Mouse (Mus musculus): ENCODE measurements around the gene Mthfsd.
A peak's percentile ranks its signal among the peaks of the same experiment; 100 is the strongest.

Gene Mthfsd

GRCm38 (mm10) chr8:121088871-121089630, 19.1 kb downstream of the Mthfsd start:
- no peak for DNase-seq (ENCODE audit: low read depth, low spot score)

- DNase-seq (ENCODE audit: low read depth, low spot score), result no peak
These were observed 19.9 kb downstream of the Mthfsd start for GRCm38 (mm10) chr8:121088281-121088680.

DNA sequence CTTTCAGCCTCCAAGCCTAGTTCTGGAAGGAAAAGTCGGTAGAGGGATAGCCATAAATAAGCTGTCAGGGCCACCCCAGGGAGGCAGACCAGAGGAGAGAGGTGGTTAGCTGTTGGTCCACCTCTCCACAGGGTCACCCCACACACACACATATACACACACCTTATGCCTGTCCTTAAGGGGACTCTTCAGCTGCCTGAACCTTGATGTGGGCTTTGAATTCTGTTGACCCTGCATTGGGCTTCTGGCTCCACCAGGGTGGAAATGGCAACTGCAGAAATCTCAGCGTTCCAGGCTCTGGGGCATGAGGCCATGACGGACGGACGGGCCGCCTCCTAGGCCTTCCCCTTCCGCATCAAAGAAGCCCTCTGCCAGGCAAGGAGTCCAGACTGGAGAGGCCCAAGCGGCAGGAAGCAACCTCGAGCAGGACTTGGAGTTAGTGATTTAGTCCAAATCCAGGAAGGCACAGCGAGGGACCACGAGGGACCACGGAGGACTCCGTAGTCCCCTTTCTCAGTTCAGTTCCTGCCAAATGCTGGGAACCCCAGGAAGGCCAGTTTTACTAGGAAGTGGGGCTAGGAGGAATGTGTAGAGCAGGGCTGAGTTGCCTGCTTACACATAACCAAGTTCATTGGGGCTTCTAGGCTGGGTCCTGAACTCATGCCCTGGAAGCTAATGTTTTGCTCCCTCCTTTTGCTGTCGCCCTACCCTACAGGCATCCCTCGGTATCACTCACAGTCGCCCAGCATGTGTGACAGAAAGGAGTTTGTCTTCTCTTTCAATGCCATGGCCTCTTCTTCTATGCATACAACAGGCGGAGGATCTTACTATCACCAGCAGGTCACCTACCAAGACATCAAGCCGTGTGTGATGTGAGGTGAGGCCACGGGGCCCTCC, 21.9 kb downstream of the Mthfsd start:
- no peak for DNase-seq (ENCODE audit: low read depth, low spot score)

- DNase-seq (ENCODE audit: low read depth, low spot score), result no peak
These were observed 22.6 kb downstream of the Mthfsd start for GRCm38 (mm10) chr8:121085561-121085960.

DNA sequence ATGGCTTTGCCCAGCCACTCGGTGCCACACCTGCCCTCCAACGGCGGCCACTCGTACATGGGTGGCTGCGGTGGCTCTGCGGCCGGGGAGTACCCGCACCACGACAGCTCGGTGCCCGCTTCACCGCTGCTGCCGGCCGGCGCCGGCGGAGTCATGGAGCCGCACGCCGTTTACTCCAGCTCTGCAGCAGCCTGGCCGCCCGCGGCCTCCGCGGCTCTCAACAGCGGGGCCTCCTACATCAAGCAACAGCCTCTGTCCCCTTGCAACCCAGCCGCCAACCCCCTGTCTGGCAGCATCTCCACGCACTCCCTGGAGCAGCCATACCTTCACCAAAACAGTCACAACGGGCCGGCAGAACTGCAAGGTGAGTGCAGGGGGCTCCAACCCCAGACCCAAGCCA, 23.2 kb downstream of the Mthfsd start:
- DNase-seq (ENCODE audit: low read depth, low spot score), result no peak

DNA sequence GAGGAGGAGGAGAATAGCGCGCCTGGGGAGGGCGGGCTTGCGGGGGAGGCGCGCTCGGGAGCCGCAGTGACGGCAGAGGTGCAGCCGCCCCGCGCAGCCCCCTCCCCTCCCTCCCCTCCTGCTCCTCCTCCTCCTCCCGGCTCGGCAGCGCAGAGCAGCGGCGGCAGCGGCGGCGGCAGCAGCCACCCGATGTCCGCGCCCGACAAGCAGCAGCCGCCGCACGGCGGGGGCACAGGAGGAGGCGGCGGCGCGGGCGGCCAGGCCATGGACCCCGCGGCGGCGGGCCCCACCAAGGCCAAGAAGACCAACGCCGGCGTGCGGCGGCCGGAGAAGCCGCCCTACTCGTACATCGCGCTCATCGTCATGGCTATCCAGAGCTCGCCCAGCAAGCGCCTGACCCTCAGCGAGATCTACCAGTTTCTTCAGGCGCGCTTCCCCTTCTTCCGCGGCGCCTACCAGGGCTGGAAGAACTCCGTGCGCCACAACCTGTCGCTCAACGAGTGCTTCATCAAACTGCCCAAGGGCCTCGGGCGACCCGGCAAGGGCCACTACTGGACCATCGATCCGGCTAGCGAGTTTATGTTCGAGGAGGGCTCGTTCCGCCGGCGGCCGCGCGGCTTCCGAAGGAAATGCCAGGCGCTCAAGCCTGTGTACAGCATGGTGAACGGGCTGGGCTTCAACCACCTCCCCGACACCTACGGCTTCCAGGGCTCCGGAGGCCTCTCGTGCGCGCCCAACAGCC, 23.8 kb downstream of the Mthfsd start, which contains the start of gene Foxf1:
Foxf1 (plus strand) TSS at position 177 of the 742 bp plus-strand sequence.
- no peak for DNase-seq (ENCODE audit: low read depth, low spot score)

- DNase-seq (ENCODE audit: low read depth, low spot score), result no peak
These were observed 24.3 kb downstream of the Mthfsd start for GRCm38 (mm10) chr8:121083936-121084209.

GRCm38 (mm10) chr8:121083093-121083935, 24.9 kb downstream of the Mthfsd start:
- DNase-seq (ENCODE audit: low read depth, low spot score), result peak; percentile 20

GRCm38 (mm10) chr8:121082218-121083092, 25.7 kb downstream of the Mthfsd start:
- DNase-seq (ENCODE audit: low read depth, low spot score), result no peak

- no peak for DNase-seq (ENCODE audit: low read depth, low spot score)
These were observed 26.8 kb downstream of the Mthfsd start for GRCm38 (mm10) chr8:121081398-121081797.

GRCm38 (mm10) chr8:121080361-121081090, 27.7 kb downstream of the Mthfsd start:
- no peak for DNase-seq (ENCODE audit: low read depth, low spot score)

- DNase-seq (ENCODE audit: low read depth, low spot score), result no peak
These were observed 28.2 kb downstream of the Mthfsd start for GRCm38 (mm10) chr8:121079944-121080343.

DNA sequence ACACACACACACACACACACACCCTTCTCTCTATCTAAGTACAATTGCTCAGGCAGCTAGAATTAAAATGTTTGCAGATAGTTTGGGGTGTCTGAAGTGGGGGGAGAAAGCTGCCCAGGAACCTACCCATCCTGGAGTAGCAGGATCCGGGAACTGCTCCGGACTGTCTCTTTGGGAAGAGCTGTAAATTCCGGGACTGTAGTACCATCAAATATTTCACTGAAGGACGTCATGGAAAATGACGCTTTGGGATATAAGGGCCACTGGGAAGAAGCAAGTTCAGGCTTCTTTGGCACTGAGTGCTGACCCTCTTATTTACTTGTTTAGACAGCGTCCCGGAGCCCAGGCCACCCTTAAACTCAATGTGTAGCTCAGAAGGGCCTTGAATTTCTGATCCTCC, 29.0 kb downstream of the Mthfsd start:
- no peak for DNase-seq (ENCODE audit: low read depth, low spot score)

DNA sequence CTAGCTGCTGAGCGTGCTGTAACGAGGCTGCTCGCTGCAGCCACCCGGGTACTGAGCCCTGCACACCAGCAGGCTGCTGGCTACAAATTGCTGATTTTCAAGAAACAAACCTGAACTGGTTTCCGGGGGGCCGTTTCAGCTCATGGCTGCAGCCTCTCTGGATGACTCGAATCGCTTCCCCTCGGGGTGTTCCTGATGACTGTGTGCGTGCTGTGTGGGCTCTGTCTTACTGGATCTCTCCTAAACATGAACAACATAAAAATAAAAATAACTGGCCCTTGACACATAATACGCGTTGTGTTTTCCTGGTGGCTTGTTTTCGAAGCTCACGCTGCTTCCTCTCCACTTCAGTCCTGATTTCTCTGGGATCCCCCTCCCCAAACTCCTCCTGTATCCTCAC, 29.5 kb downstream of the Mthfsd start:
- no peak for DNase-seq (ENCODE audit: low read depth, low spot score)

GRCm38 (mm10) chr8:121076555-121076954, 31.6 kb downstream of the Mthfsd start:
- DNase-seq (ENCODE audit: low read depth, low spot score), result no peak

DNA sequence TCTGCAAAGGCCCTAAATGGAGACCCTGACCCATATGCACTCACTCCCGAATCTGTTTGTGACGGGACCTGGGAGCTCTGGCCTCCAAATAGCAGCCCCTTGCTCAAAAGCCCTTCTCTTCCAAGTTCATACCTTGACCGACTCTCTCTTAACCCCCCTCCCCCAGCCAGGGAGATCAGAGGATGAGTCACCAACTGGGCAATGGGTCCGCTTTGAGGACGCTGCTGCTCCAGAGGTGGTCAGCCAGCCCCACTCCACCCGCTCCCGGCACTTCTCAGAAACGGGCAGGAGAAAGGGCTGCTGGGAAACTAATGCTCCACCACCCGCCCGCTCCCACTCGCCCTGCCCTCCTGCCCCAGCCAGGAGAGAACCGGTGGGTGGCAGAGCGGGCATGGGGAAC, 32.3 kb downstream of the Mthfsd start:
- no peak for DNase-seq (ENCODE audit: low read depth, low spot score)

DNA sequence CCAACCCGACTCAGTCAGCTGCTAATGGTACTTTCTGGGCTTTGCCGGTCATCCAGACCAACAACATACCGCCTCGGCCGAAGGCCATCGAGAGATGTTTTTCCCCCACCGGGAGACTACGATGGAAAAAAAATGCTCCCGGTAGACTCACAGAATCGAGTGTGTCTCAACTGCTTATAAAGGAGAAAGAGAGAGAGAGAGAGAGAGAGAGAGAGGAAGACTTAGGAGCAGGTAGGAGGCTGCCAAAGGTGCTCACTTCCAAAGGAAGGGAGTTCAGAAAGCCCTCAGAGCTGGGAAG, 33.4 kb downstream of the Mthfsd start:
- DNase-seq (ENCODE audit: low read depth, low spot score), result no peak

DNA sequence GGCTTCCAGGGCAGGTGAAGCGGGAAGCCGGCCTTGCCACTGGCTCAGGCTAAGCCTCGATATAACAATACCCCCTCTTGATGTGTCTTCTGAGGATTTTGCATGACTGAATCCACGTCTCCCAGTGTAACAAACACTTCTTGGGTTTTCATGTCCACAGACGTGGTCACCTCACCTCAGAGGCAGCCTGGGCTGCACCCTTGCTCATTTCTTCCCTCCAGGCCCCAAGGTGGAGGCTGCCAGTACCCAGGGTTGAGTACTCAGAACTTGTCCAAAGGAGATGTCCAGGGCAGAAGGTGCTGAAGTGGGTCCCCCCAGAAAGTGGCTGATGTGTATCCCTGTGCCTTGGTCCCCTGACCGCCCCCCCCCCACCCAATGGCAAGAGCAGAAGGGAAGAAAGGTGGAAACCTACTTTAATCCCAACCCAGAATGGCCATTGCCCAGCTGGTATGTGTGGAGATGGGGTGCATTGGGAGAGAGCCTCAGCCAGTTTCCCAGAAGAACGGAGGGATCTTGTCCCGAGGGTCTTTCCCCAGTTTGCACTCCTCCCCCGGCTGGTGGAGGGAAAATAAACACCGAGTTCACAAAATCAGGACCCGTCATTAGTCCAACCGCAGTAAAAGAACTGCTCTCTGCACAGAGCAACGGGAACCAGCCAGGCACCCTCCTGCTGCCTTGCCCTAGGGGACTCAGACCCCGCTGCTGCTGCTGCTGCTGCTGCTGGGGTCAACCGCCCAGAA, 33.9 kb downstream of the Mthfsd start:
- no peak for DNase-seq (ENCODE audit: low read depth, low spot score)
